Mouse (Mus musculus): ENCODE results near the gene Fezf1. TPM values are rescaled to one million over a fixed set of nuclear protein-coding genes. Genes with fewer than 3 reads are reported as not detected.
A peak's percentile ranks its signal among the peaks of the same experiment; 100 is the strongest.

The Fezf1 gene
- polyA plus RNA-seq, 1 experiment from 2014 or later = not detected

DNA sequence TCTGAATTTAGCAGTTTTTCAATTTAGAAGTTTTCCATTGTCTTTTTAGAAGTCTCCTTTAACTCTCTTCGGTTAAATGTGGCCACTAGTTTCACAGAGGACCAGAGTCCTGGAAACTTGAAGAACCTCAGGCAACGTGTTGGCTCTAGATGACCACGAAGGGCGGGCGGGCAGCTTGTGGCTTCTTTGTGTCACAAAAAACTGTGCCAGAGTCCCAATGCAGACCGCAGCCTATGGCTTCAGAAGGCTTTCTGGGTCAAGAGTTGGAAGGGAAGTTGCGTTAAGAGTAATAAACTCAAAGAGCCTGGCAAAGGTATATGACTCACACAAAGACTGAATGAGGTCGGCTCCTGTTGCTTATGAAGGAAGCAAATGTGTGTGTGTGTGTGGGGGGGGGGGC is 7.0 kb upstream of the Fezf1 start:
- WGBS = 1% methylated on average over 8 of the region's 8 CpGs
- H3K36me3 ChIP-seq = no peaks in the 10 kb centered on the region
- no peak for ATAC-seq (ENCODE audit: insufficient number of reproducible peaks, insufficient read depth, low FRiP score, low TSS enrichment, low read depth)
- no peak overlapping the region for H3K9ac ChIP-seq (replicated peaks)
- no peak overlapping the region for H3K4me3 ChIP-seq (replicated peaks)
- no peak overlapping the region for H3K27ac ChIP-seq
- peaks cover 84% of the 10 kb centered on the region for H3K27me3 ChIP-seq
- H3K9me3 ChIP-seq = no peaks in the 10 kb centered on the region
- H3K4me2 ChIP-seq = no peak overlapping the region
- peaks cover 8% of the 10 kb centered on the region; the same call in 1 of the 2 replicates for H3K4me1 ChIP-seq (replicated peaks)

DNA sequence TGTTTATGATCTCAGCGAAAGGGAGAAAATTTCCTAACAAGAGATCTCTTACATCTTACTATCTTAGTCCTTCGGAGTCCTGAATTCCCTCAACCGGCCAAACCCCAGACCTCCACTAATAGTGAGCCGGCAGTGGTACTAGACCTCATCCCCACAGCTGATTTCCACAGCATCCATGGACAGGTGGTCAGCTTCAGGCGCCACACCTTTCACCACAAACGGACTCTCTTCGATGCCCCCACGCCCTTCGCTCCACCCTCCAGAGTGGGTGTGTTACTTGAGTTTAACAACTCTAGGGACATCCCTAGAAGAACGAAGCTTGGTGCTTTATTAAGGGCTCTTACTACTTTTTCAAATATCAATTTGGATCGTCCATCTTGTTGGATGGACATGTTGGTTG is 6.5 kb upstream of the Fezf1 start:
- WGBS = 3% methylated on average over 11 of the region's 11 CpGs
- Histone ChIP-seq H3K9ac (replicated peaks) (no peak overlapping the region), H3K36me3 (no peaks in the 10 kb centered on the region), H3K4me1 (replicated peaks) (peaks cover 9% of the 10 kb centered on the region), H3K27me3 (peaks cover 84% of the 10 kb centered on the region), H3K4me3 (replicated peaks) (no peak overlapping the region), H3K27ac (no peak overlapping the region), H3K9me3 (no peaks in the 10 kb centered on the region), H3K4me2 (no peak overlapping the region)
- ATAC-seq (ENCODE audit: insufficient number of reproducible peaks, insufficient read depth, low FRiP score, low TSS enrichment, low read depth) = no peak

DNA sequence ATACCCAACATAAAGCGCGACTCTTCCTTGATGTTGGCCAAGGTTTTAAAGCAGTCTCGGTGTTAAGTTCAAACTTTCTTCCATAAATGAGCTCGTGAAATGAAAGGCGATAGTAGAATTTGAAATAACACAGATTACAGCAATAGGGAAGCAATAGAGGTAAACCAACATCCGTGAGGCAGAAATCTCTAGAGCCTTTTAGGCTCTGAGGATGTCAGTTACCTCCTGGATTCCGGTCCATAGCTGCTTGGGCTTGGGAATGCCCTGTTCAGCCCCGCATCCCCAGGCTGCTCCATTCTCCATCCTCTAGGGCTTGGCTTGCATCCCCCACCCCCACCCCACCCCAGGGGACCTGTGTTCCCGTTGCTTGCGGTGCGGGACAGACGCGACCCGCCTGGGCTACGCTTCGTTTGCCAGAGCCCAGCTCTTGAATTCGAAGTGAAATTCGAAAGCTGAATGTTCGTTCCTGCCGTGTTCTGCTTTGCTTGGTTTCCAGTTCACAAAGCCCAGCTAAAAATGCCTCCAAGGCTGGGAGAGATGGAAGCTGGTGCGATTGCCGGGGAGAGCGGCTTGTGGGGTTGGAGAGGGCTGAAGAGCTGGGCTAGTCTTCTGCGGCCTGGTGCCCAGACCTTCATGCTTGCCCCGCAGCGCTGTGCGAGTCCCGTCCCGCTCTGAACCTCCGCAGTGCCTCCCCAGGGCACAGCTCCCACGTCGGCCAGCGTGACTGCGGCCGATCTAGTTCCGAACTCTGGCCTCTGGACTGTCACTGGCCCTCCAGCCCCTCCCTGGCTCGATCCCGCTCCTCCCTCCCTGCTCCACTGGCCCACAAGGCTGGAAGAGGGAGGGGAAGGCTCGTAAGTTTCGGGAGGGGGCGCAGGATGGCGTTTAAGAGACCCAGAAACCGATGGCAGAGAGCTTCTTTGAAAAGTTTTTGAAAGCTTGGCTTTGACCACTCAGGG is 5.5 kb upstream of the Fezf1 start:
- H3K4me3 ChIP-seq (replicated peaks) = peak overlapping the region; percentile 21
- no peak overlapping the region; the same call in 1 of the 2 replicates for H3K9ac ChIP-seq (replicated peaks)
- H3K27ac ChIP-seq = no peak overlapping the region
- under 1% methylated on average over 43 of the region's 43 CpGs for WGBS
- H3K4me2 ChIP-seq = peak overlapping the region; percentile 43
- H3K9me3 ChIP-seq = no peaks in the 10 kb centered on the region
- peaks cover 20% of the 10 kb centered on the region for H3K4me1 ChIP-seq (replicated peaks)
- peaks cover 84% of the 10 kb centered on the region for H3K27me3 ChIP-seq
- H3K36me3 ChIP-seq = no peaks in the 10 kb centered on the region
- ATAC-seq (ENCODE audit: insufficient number of reproducible peaks, insufficient read depth, low FRiP score, low TSS enrichment, low read depth) = no peak

DNA sequence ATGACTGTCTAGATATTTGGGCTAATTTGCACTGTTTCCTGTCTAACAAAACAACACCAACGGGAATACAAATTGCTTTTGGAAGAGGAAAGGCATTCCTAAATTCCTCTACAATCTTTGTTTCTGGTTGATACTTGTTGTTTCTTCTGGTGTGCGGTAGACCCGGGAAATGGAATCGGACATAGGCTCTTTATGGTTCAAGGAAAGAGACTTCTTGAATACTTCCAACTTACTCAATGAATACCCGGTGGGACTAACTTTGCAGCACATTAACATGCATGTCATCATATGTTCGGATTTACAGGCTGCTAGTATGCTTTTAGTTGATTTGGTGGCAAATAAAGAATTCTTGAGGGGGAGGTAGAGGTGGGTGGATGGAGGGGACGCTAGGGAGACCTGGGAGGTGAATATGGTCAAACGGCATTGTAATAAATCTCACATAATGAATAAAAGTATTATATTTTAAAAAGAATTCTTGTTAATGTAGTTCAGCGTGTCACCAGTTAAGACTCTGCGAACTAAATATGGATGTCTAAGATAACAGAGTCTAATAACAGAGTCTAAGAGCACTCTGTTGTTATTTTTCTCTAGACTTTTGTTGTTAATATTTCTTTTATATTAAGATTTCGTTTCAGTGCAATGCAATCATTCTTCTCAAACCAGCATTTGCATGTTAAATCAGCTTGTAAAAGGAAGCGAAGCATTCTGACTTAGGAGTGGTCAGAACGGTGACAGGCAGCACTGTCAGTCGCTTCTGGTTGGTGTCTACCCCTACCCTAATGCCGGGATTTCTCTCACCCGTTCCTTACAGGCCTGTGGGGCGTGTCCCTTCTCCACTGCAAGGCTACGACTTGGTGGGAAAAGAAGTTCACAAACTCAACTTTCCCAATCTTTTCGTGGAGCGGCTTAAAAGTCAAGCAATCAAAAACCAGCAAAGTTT is 4.3 kb upstream of the Fezf1 start:
- no peak overlapping the region for H3K4me2 ChIP-seq

DNA sequence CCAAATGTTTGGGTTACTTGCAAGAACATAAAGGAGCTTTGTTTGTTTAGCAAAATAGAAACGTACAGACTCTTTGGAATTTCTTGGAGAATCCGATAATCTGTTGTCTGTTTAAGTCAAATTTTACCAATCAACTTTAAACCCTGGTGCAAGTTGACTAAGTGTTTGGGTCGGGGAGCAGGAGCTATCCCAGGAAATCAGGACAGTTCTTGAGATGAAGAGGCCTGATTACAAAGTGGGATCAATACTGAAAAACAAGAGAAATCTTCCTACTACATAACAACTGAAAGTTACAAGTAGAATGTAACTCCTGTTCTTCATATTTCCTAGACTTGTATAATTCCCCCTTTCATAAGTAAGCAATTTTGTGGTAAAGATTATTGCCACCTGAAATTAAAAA is 3.3 kb upstream of the Fezf1 start:
- H3K9ac ChIP-seq (replicated peaks) = no peak overlapping the region
- peaks cover 88% of the 10 kb centered on the region for H3K27me3 ChIP-seq
- 2% methylated on average over 3 of the region's 3 CpGs for WGBS
- H3K36me3 ChIP-seq = no peaks in the 10 kb centered on the region
- H3K4me2 ChIP-seq = no peak overlapping the region
- H3K27ac ChIP-seq = no peak overlapping the region
- H3K4me1 ChIP-seq (replicated peaks) = peaks cover 33% of the 10 kb centered on the region
- ATAC-seq (ENCODE audit: insufficient number of reproducible peaks, insufficient read depth, low FRiP score, low TSS enrichment, low read depth) = no peak
- no peak overlapping the region for H3K4me3 ChIP-seq (replicated peaks)
- no peaks in the 10 kb centered on the region for H3K9me3 ChIP-seq

More for the DNA sequence above, 4.3 kb upstream of the Fezf1 start:
- no peak for ATAC-seq (ENCODE audit: insufficient number of reproducible peaks, insufficient read depth, low FRiP score, low TSS enrichment, low read depth)
- no peak overlapping the region for H3K4me3 ChIP-seq (replicated peaks)
- no peak overlapping the region for H3K27ac ChIP-seq
- H3K36me3 ChIP-seq = no peaks in the 10 kb centered on the region
- peaks cover 84% of the 10 kb centered on the region for H3K27me3 ChIP-seq
- peaks cover 30% of the 10 kb centered on the region for H3K4me1 ChIP-seq (replicated peaks)
- H3K9me3 ChIP-seq = no peaks in the 10 kb centered on the region
- H3K9ac ChIP-seq (replicated peaks) = no peak overlapping the region
- WGBS = 2% methylated on average over 20 of the region's 20 CpGs

DNA sequence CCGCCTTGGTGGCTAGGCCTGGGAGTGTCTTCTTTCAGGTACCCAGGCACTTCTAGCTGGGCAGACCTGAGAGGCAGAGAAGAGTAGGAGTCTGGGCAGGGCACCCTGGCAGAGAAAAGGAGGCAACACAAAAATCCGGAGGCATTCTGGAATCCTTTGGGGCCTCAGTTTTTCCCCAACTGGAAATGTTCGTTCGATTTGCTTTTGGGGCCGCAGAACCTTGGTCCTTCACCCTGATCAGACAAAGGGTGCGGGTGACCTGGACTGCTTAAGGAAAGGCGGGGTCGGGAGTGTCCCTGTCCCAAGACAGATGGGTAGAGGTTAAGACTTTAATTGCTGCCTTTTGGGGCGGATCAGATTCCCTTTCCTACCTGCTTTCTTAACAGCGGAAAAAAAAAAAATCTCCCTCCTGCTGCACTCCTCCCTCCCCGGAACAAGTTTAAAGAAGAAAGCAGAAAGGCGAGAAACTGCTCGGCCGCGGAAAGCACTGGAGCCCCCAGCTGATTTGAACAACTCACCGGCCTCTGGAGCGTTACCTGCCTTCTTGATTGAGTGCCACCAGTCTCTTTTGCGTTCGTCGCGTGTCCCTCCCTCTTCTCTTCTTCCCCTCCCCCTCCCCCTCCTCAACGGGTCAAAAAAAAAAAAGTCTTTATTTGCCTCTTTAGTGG is 2.3 kb upstream of the Fezf1 start:
- under 1% methylated on average over 22 of the region's 22 CpGs for WGBS
- Histone ChIP-seq H3K36me3 (no peaks in the 10 kb centered on the region), H3K4me2 (no peak overlapping the region), H3K4me1 (replicated peaks) (peaks cover 33% of the 10 kb centered on the region), H3K9me3 (no peaks in the 10 kb centered on the region), H3K27me3 (peaks cover 88% of the 10 kb centered on the region), H3K4me3 (replicated peaks) (no peak overlapping the region), H3K9ac (replicated peaks) (no peak overlapping the region), H3K27ac (no peak overlapping the region)
- no peak for ATAC-seq (ENCODE audit: insufficient number of reproducible peaks, insufficient read depth, low FRiP score, low TSS enrichment, low read depth)

DNA sequence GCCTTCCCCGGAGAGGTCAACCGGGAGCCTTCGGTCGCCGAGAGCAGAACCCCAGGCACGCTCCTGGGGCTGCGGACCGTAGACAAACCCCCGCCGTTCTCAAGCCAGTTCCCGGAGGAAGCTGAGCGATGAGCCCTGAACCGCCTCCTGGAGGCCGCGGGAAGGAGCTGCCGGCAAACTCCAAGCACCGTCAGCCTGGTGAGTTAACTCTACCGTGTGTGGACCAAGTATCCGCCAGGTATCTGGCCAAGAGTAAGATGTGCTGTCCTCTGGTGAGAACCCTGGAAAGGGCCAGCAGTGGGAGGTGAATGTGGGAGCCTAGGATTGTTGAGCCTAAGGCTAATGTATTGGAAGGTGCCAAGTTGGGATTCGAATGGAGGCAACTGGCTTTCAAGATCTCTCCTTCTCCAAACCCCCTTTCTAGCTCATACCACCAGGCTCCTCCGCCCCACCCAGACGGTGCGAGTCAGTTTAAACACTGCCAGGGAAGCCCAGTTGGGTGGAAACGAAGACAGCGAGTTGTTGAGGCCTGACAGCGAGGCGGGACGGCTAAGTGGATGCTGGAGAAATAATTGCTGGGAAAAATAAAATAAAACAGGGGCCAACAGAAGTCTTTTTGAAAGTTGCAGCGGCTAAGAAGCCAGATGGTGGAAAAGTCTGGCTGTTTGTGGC is 1.6 kb upstream of the Fezf1 start:
- Histone ChIP-seq H3K4me1 (replicated peaks) (peaks cover 33% of the 10 kb centered on the region), H3K27me3 (peaks cover 85% of the 10 kb centered on the region), H3K4me3 (replicated peaks) (peak overlapping the region; percentile 46), H3K9ac (replicated peaks) (no peak overlapping the region), H3K27ac (no peak overlapping the region), H3K9me3 (no peaks in the 10 kb centered on the region), H3K36me3 (no peaks in the 10 kb centered on the region), H3K4me2 (peak overlapping the region; percentile 78)
- ATAC-seq (ENCODE audit: insufficient number of reproducible peaks, insufficient read depth, low FRiP score, low TSS enrichment, low read depth) = peak; percentile 49; the same call in 1 of the 2 replicates
- WGBS = under 1% methylated on average over 29 of the region's 29 CpGs

DNA sequence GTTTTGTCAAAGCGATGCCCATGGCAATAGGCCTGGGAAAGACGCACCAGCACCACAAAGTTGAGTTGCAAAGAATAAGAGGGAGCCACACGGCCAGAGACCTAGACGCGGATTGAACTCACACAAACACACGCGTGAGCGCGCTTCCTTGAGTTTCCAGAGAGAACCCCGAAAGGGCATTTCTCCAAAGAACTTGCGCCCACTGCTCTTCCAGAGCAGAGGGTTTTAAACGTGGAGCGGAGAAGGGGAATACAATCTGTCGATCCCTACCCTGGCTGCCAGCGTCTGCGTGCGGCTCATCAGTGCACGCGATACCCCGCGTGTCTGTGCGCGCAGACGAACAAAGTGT is 865 bp upstream of the Fezf1 start:
- no peak overlapping the region for H3K27ac ChIP-seq
- H3K9ac ChIP-seq (replicated peaks) = no peak overlapping the region
- ATAC-seq (ENCODE audit: insufficient number of reproducible peaks, insufficient read depth, low FRiP score, low TSS enrichment, low read depth) = no peak
- peaks cover 85% of the 10 kb centered on the region for H3K27me3 ChIP-seq
- no peaks in the 10 kb centered on the region for H3K9me3 ChIP-seq
- no peaks in the 10 kb centered on the region for H3K36me3 ChIP-seq
- WGBS = 1% methylated on average over 24 of the region's 24 CpGs
- H3K4me1 ChIP-seq (replicated peaks) = peaks cover 33% of the 10 kb centered on the region
- H3K4me3 ChIP-seq (replicated peaks) = peak overlapping the region; percentile 46
- peak overlapping the region; percentile 78 for H3K4me2 ChIP-seq

DNA sequence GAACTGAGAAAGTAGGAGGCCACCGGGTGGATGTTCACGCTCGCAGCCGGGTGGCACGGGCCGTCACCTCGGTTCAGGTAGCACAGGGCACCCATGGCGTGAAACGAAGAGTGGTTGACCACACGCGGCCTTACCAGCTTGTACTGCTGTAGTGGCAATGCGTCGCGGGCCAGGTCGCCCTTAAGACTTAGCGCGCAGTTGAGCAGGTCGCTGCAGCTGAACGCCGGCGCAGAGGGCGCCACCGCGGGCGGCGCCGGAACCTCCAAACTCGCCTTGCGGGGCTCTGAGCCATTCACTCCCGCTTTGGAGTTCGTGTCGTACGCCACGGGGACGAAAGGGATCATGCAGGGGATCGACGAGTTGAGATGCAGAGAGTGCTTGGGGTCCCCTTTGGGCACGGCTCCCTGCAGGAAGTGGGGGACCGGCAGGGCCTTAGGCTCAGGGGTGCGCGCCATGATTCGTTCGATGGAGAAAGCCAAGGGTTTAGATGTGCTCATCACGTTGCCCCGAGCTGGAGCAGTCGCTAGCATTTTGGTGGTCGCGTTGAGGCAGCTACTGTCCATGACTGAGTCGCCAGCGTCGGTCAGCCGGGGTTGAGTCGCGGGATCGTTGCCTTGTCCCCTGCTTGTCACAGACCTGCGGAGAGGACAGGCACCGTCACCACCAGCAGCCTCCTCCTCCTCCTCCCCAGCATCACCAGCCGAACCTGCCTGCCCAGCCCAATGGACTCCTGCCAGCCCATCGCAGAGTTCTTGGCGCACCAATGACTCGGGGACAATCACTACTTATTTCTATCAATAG is 450 bp downstream of the Fezf1 start:
- Histone ChIP-seq H3K27ac (no peak overlapping the region), H3K36me3 (no peaks in the 10 kb centered on the region), H3K9ac (replicated peaks) (no peak overlapping the region), H3K4me1 (replicated peaks) (peaks cover 26% of the 10 kb centered on the region), H3K9me3 (no peaks in the 10 kb centered on the region), H3K27me3 (peaks cover 84% of the 10 kb centered on the region), H3K4me2 (peak overlapping the region; percentile 48), H3K4me3 (replicated peaks) (peak overlapping the region; percentile 29)
- under 1% methylated on average over 61 of the region's 61 CpGs for WGBS
- ATAC-seq (ENCODE audit: insufficient number of reproducible peaks, insufficient read depth, low FRiP score, low TSS enrichment, low read depth) = peak; percentile 41; the same call in 1 of the 2 replicates

Data from limb, embryonic 12.5 days (tissue).